ENCODE assay signal across 8 mouse cellular contexts in the genomic region with DNA sequence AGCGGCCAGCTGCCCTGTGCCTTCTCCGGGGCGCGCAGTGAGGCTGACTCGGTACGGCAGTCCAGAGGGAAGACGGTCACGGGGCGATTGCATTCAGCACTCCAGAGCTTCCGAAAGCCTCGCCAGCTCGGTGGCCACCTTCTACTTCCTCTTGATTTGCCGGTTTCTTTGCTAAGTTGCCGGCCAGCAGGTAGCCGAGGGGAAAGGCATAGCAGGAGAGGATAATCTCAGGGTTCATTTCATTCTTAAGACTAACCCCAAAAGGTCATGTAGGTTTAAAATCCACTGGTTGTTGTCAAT. TPM values are rescaled to one million over a fixed set of nuclear protein-coding genes. Genes with fewer than 3 reads are reported as not detected.
DNase-seq lines count a peak whose midpoint lies in the region; ATAC-seq lines count a peak whose summit lies in the region.

No protein-coding gene starts in this region.

- peak overlapping the region; percentile 92 for H3K27ac ChIP-seq in heart, embryonic 12.5 days (ENCODE audit: poor library complexity, severe bottlenecking)
- no peak overlapping the region for H3K27ac ChIP-seq in brown adipose tissue, adult 24 weeks (replicated peaks; ENCODE audit: low read depth, low read length)
- H3K27ac ChIP-seq in hindbrain, embryonic 13.5 days = peak overlapping the region; percentile 98

- H3K4me2 ChIP-seq in heart, embryonic 12.5 days = peak overlapping the region; percentile 74
- peak overlapping the region; percentile 69 for H3K4me2 ChIP-seq in hindbrain, embryonic 13.5 days

- H3K9me3 ChIP-seq in heart, embryonic 12.5 days (replicated peaks) = no peaks in the 10 kb centered on the region
- H3K9me3 ChIP-seq in hindbrain, embryonic 13.5 days = no peaks in the 10 kb centered on the region

- DNase-seq in heart, adult 9 months (ENCODE audit: low spot score in 2 of 2) = no peak
- no peak for DNase-seq in left cerebral cortex, adult 8-10 months (ENCODE audit: low spot score in 2 of 2)
- no peak for DNase-seq in adrenal gland, adult 2 months
- no peak for DNase-seq in urinary bladder, postnatal 25 days (ENCODE audit: low spot score)

- peak overlapping the region; percentile 84 for H3K9ac ChIP-seq in heart, embryonic 12.5 days
- peak overlapping the region; percentile 93 for H3K9ac ChIP-seq in hindbrain, embryonic 13.5 days

- WGBS in heart, embryonic 12.5 days = 0% methylated on average over 15 of the region's 15 CpGs
- 0% methylated on average over 13 of the region's 15 CpGs for WGBS in hindbrain, embryonic 13.5 days

- no peak for ATAC-seq in heart, embryonic 12.5 days (ENCODE audit: insufficient number of reproducible peaks, low FRiP score)
- ATAC-seq in hindbrain, embryonic 13.5 days (ENCODE audit: low FRiP score) = no peak
- peak; percentile 21 for ATAC-seq in megakaryocyte progenitor cell, adult 5-6 weeks (replicated peaks; ENCODE audit: poor library complexity)

- H3K4me1 ChIP-seq in heart, embryonic 12.5 days (replicated peaks) = no peaks in the 10 kb centered on the region
- no peaks in the 10 kb centered on the region; the same call in 1 of the 2 replicates for H3K4me1 ChIP-seq in brown adipose tissue, adult 24 weeks (ENCODE audit: control insufficient read depth, insufficient read depth, insufficient read length, low read length)
- 0 out of 2 replicates have a peak, but pooled peaks cover 5% of the 10 kb centered on the region for H3K4me1 ChIP-seq in hindbrain, embryonic 13.5 days (replicated peaks)

- no peaks in the 10 kb centered on the region for H3K27me3 ChIP-seq in heart, embryonic 12.5 days (replicated peaks)
- no peaks in the 10 kb centered on the region for H3K27me3 ChIP-seq in hindbrain, embryonic 13.5 days

- H3K36me3 ChIP-seq in heart, embryonic 12.5 days = peaks cover 2% of the 10 kb centered on the region; the same call in 1 of the 2 replicates
- H3K36me3 ChIP-seq in hindbrain, embryonic 13.5 days = no peaks in the 10 kb centered on the region

- peak overlapping the region; percentile 79 for H3K4me3 ChIP-seq in heart, embryonic 12.5 days
- H3K4me3 ChIP-seq in brown adipose tissue, adult 24 weeks (ENCODE audit: insufficient read depth, low read depth, low read length) = peak overlapping the region; percentile 48
- peak overlapping the region; percentile 87 for H3K4me3 ChIP-seq in hindbrain, embryonic 13.5 days

RNA-seq across cellular contexts. Expression of a gene that starts 2.6 kb away (rescaled TPM):
- polyA plus RNA-seq in heart, embryonic 12.5 days (2016; fragmentation: Nextera tagmentation; extraction: Ambion mirVana) = 57.8 and 59.0 TPM in 2 replicates
- polyA plus RNA-seq in brown adipose tissue, adult 24 weeks (2012; ENCODE audit: insufficient read depth, insufficient read length, missing spikeins) = 0.17 and 0.20 TPM in 2 replicates
- 79.5 and 82.6 TPM in 2 replicates for polyA plus RNA-seq in hindbrain, embryonic 13.5 days (2015; fragmentation: Nextera tagmentation; extraction: Ambion mirVana)
- total RNA-seq in megakaryocyte progenitor cell, adult 5-6 weeks (2015) = 5.2 and 5.6 TPM in 2 replicates
- total RNA-seq in megakaryocyte progenitor cell, adult 5-6 weeks (2017) = 5.0 and 7.1 TPM in 2 replicates
- total RNA-seq in left cerebral cortex, adult 8-10 months (2022) = 10 to 100 TPM; 70.2 to 78.5 (median 76.6) TPM
- total RNA-seq in adrenal gland, adult 2 months (2021) = 1 to 10 TPM; 2.3 to 3.6 TPM
- polyA plus RNA-seq in adrenal gland, adult 2 months (2012; rRNA removed) = 0.16 and 0.42 TPM in 2 replicates

Comparison
In these comparisons a context has a peak if more than half of its experiments do, and no peak if none do; other contexts are left out.
1. RNA of a gene that starts 2.6 kb away (polyA plus RNA-seq): 79.5 to 82.6 TPM in hindbrain, embryonic 13.5 days and 57.8 to 59.0 TPM in heart, embryonic 12.5 days; 0.16 to 0.42 TPM in adrenal gland, adult 2 months and 0.17 to 0.20 TPM in brown adipose tissue, adult 24 weeks; every median in the first group is over 10 times any median in the second.
2. Peak in every context shown above with its lines, with median percentiles within 50 percentile points of each other: H3K4me3 ChIP-seq.